Mouse (Mus musculus): Measurements from ENCODE around the gene Lrrc4c.

- TF ChIP-seq CTCF (IDR thresholded peaks at IDR 0.05; ENCODE audit: borderline replicate concordance, extremely low read depth, insufficient read depth, insufficient read length) (no peak), POLR2A (IDR thresholded peaks at IDR 0.05; ENCODE audit: borderline replicate concordance, extremely low read depth, insufficient read depth, insufficient read length, poor library complexity, severe bottlenecking) (no peak)
These were observed 1322.0 kb downstream of the Lrrc4c start for GRCm38 (mm10) chr2:97639941-97640340.
